Mouse (Mus musculus) frontal cortex, adult (tissue): Measurements from ENCODE around the gene Gm49339.
"Not testable (repeated sequence)": the region's sequence is repeated elsewhere in the genome, so short reads cannot be mapped to it uniquely, and the experiment has no call there.

ENCODE experiments used
- ATAC-seq: cut with Nextera tagmentation; 2 replicates; pipeline ENCODE4 v1.9.2; 2017; ENCODE audit warnings: mild to moderate bottlenecking, moderate library complexity, mixed read lengths; ENCODE audit not compliant: low TSS enrichment

The Gm49339 gene

GRCm38 (mm10) chr10:51480397-51480796 lies at the start of gene Gm49339, which contains the start of gene Lilr4b:
Gene Gm49339, plus strand, starts transcription at chr10:51480612.
Gene Lilr4b, plus strand, starts transcription at chr10:51480632.
- ATAC-seq = not testable (repeated sequence)

DNA sequence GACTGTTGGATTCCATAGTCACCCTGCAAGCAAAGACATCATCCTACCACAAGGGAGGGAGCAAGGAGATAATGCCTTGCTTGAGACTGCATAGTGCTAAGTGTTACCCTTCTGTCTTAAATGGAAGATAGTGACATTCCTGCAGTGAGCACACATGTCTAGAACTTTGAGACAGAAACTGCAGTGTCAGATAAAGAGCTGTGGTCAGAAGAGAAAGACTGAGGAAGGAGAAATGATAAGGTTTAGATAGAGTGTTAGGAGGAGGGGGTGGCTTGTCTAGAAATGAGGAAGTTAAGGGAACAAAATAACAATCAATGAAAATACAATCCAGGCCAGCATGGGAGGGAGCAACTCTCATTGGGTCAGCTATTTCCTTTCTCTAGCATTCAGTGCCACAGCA lies 47.5 kb upstream of the Gm49339 start:
- no peak for ATAC-seq

GRCm38 (mm10) chr10:51435684-51436083 lies 44.7 kb upstream of the Gm49339 start:
- ATAC-seq = no peak

- ATAC-seq = no peak
Observed at GRCm38 (mm10) chr10:51451610-51452009, 28.8 kb upstream of the Gm49339 start.

- ATAC-seq = peak; percentile 27; the same call in 1 of the 2 replicates
Observed at GRCm38 (mm10) chr10:51453616-51454298, 26.7 kb upstream of the Gm49339 start.

GRCm38 (mm10) chr10:51454365-51454764 lies 26.0 kb upstream of the Gm49339 start:
- no peak for ATAC-seq

GRCm38 (mm10) chr10:51455762-51456161 lies 24.6 kb upstream of the Gm49339 start:
- no peak for ATAC-seq

GRCm38 (mm10) chr10:51456369-51456768 lies 24.0 kb upstream of the Gm49339 start:
- ATAC-seq = no peak

GRCm38 (mm10) chr10:51463800-51464199 lies 16.6 kb upstream of the Gm49339 start:
- not testable (repeated sequence) for ATAC-seq

DNA sequence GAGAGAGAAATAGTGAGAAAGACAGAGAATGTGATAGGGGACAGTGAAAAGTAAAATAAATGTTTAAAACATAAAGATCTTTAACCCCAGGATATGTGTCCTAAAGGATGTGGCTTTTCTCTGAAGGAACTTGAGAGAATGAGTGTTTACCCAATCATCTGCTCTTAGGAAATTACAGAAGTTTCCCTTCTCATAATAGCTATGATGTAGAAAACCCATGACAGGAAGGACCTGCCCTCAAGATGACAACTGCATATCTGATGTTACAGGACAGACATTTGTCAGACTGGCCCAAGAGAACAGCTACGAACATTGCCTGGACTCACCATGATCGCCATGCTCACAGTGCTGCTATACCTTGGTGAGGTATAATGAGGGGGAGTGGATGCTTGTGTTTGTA lies 10.3 kb downstream of the Gm49339 start, which contains the start of gene Lilrb4a:
Lilrb4a (plus strand) TSS at position 266 of the 400 bp plus-strand sequence.
- ATAC-seq = not testable (repeated sequence)

DNA sequence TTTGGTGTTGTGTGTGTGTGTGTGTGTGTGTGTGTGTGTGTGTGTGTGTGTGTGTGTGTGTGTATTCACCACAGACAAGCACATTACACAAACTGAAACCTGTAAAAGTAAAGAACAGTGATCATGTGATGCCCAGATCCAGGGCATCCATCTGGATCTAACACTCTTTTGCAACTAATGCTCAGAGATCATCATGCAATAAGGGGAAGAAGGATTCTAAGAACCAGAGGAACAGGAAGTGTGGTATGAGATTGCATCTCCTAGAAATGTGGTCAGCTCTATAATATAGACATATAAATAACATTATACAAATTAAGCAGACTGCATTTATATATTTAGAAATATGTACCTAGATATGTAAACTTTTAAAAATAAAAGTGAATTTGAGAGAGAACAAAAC lies 39.6 kb downstream of the Gm49339 start:
- no peak for ATAC-seq

DNA sequence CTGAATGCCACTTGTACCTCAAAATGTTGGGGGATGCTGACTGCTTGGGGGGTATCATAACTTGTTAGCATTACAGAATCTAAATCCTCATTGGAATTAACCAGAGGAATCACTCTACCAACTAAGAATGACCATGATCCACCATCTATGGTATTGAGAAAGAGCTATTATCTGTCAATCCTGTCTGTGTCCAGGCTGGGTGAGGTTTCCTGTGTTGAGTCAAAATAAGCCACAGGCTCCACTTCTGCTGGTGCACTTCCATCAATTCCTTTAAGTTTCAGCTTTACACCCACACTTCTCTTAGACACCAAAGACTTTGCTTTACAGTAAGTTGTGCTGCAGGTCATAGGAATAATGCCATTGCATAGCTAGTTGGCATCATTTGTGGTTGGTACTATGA lies 41.0 kb downstream of the Gm49339 start:
- ATAC-seq = no peak

GRCm38 (mm10) chr10:51526090-51526489 lies 45.7 kb downstream of the Gm49339 start:
- ATAC-seq = no peak

GRCm38 (mm10) chr10:51526633-51527032 lies 46.2 kb downstream of the Gm49339 start:
- ATAC-seq = no peak

DNA sequence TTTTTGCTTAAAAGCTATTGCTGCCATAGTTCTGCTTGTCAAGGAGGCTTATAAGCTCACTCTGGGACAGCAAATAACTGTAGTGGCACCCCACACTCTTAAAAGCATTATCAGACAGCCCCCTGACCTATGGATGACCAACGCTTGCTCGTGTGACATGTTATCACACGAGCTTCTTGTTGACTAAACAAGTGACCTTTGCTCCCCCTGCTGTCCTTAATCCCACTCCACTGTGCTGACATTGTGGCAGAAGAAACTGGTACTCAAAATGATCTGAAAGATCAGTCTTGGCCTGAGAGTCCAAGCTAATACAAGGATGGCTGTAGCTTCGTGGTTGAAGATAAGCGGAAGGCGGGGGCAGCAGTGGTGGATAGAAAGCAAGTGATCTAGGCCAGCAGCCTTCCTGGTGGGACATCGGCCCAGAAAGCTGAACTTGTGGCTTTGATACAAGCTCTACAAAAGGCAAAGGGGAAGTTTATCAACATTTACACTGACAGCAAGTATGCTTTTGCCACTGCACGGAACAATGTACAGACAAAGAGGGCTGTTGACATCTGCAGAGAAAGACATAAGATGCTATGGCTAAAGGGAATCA lies 48.5 kb downstream of the Gm49339 start:
- ATAC-seq = no peak

DNA sequence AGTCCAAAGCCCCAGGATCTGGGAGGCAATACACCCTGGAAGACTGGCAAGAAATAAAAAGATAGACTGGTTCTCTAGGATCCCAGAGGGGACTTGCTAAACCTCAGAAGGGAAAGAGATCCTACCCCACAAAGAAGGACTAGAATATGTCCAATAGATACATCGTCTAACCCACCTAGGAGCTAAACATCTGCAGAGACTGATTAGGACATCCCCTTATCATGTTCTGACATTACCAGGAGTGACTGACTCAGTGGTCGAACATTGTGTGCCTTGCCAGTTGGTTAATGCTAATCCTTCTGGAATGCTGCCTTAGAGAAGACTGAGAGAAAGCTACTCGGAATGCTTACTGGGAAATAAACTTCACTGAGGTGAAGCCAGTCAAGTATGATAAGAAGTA lies 49.1 kb downstream of the Gm49339 start:
- ATAC-seq = no peak

DNA sequence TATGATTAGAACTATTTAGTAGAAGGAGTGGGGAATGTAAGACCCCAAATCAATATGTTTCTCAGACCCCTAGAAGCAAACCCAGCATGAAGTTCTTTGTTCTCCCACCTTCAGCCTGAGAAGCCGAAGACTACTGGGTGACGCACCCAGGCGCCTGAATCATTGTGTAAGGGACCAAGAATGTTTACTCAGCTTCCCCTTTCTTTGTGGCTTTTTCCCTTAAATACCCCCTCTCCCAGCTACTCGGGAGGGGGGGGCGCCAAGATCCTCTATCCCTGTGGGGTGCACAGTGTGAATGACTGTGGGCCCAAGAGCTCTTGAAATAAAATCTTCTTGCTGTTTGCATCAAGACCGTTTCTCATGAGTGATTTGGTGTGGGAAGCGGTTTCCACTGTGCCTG lies 50.4 kb downstream of the Gm49339 start:
- ATAC-seq = no peak
